Mouse (Mus musculus) regulatory T cell (primary cell): Measurements from ENCODE around the gene Rpl7a.

Source experiments
- in situ Hi-C: fragments of 300-600 bp; cut with MboI, MseI; formaldehyde crosslinking; loops from one replicate; pipeline ENCODE4 v1.15.1; 2025; ENCODE audit warnings: high pct_unique_total_duplicates

The Rpl7a gene

GRCm38 (mm10) chr2:26952866-26953265 is 42.3 kb downstream of the Rpl7a start:
- in situ Hi-C loops = no loop called here

GRCm38 (mm10) chr2:26954735-26955395 is 44.3 kb downstream of the Rpl7a start:
- in situ Hi-C loops = no loop called here

- in situ Hi-C loops = no loop called here
Observed at GRCm38 (mm10) chr2:26956811-26957487, 46.4 kb downstream of the Rpl7a start.

- in situ Hi-C loops = no loop called here
Observed at GRCm38 (mm10) chr2:26957488-26957859, 46.9 kb downstream of the Rpl7a start.

GRCm38 (mm10) chr2:26960756-26961155 is 50.2 kb downstream of the Rpl7a start:
- in situ Hi-C loops = no loop called here
